Mouse (Mus musculus): Measurements from ENCODE around the gene Pcsk5. TPM values are rescaled to one million over a fixed set of nuclear protein-coding genes. Genes with fewer than 3 reads are reported as not detected.

The Pcsk5 gene
- polyA plus RNA-seq, 1 experiment: 5.0 TPM

DNA sequence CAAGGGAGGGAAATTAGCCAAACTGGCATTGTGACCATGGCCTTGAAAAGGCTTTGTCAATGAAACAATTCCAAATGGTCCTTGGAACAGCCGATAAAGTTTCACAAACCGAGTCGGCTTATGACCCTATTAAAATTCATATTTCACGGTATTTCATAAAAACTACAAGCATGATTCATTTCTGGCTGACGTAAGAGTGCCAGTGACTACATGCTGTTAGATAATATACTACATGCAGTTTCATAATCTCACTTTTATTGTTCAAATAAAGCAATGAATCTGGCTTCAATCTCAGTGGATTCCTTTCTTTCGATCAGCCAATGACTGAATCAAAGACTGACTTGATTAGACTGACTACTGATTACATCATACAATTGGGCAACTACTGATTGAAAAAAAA is 145.8 kb downstream of the Pcsk5 start:
- TF ChIP-seq CTCF (IDR thresholded peaks at IDR 0.05; ENCODE audit: extremely low read depth, insufficient read depth, low read length) (no peak), POLR2A (IDR thresholded peaks at IDR 0.05; ENCODE audit: extremely low read depth, insufficient read depth, low read length) (no peak)
- Histone ChIP-seq H3K4me1 (ENCODE audit: control insufficient read depth, insufficient read depth, low read length) (peaks cover 1% of the 10 kb centered on the region; the same call in 1 of the 2 replicates), H3K27ac (ENCODE audit: insufficient read depth, low read length) (no peak overlapping the region), H3K4me3 (ENCODE audit: insufficient read depth, low read length) (no peak overlapping the region)

DNA sequence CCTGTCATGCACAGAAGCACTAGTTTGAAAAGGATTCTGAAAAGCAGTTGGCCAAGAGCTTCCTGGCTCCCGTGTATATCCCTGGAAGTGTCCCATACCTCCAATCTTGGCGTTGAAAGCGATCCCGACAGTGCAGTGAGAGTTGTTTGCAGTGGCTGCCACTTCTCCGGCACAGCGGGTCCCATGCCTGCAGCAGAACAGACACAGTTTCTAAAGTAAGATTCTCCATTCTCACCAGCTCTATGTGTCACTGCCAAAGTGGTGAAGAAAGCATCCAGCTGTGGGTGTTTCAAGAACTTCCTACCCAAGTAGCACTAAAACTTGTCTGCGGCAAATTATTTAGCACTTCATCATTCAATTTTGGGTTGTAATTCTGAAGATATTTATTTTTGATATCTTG is 159.1 kb downstream of the Pcsk5 start:
- Histone ChIP-seq H3K27ac (ENCODE audit: insufficient read depth, low read length) (no peak overlapping the region), H3K4me3 (ENCODE audit: insufficient read depth, low read length) (no peak overlapping the region), H3K4me1 (ENCODE audit: control insufficient read depth, insufficient read depth, low read length) (no peaks in the 10 kb centered on the region)
- TF ChIP-seq POLR2A (IDR thresholded peaks at IDR 0.05; ENCODE audit: extremely low read depth, insufficient read depth, low read length) (no peak), CTCF (IDR thresholded peaks at IDR 0.05; ENCODE audit: extremely low read depth, insufficient read depth, low read length) (no peak)

DNA sequence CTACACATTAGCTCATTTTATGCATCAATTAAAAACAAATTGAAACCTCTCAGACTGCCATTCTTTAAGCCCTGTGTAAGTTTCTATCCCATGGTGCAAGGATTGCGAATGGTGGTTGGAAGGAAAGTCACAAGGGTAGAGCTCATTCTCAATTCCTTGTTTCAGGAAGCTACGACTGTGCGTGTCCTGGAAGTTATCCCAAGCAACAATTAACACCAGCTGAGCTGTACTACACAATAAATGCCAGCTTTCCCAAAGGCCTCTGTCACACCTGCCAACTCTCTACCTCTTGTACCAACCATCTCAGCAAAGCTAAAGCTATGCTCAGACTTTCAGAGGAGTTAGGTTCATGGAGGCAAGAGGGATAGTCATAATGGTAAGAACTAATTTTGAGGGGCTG is 174.8 kb downstream of the Pcsk5 start:
- TF ChIP-seq POLR2A (IDR thresholded peaks at IDR 0.05; ENCODE audit: extremely low read depth, insufficient read depth, low read length) (no peak), CTCF (IDR thresholded peaks at IDR 0.05; ENCODE audit: extremely low read depth, insufficient read depth, low read length) (no peak)

DNA sequence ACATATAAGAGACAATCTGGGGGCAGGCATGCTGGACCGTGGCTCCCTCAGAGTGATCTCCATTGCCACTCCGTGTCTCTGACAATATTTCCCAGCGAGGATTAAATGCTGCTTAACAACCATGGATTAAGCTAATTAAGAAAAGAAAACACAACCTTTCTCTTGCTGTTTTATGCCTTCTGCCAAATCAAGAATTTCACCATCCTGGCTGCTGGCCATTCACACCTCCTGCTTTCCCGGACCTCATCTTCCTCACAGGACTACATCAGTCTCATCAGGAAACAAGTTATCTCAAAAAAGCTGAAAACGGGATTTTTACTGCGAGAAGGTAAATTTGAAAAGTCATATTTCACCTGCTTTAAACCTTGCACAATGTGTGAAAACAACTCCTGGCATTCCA is 175.2 kb downstream of the Pcsk5 start:
- no peak overlapping the region for H3K27ac ChIP-seq (ENCODE audit: insufficient read depth, low read length)
- H3K4me1 ChIP-seq (ENCODE audit: control insufficient read depth, insufficient read depth, low read length): no peaks in the 10 kb centered on the region
- TF ChIP-seq CTCF (IDR thresholded peaks at IDR 0.05; ENCODE audit: extremely low read depth, insufficient read depth, low read length): no peak
- TF ChIP-seq POLR2A (IDR thresholded peaks at IDR 0.05; ENCODE audit: extremely low read depth, insufficient read depth, low read length): no peak
- H3K4me3 ChIP-seq (ENCODE audit: insufficient read depth, low read length): no peak overlapping the region

More for the DNA sequence above, 174.8 kb downstream of the Pcsk5 start:
- no peaks in the 10 kb centered on the region for H3K4me1 ChIP-seq (ENCODE audit: control insufficient read depth, insufficient read depth, low read length)
- no peak overlapping the region for H3K4me3 ChIP-seq (ENCODE audit: insufficient read depth, low read length)
- H3K27ac ChIP-seq (ENCODE audit: insufficient read depth, low read length): no peak overlapping the region

DNA sequence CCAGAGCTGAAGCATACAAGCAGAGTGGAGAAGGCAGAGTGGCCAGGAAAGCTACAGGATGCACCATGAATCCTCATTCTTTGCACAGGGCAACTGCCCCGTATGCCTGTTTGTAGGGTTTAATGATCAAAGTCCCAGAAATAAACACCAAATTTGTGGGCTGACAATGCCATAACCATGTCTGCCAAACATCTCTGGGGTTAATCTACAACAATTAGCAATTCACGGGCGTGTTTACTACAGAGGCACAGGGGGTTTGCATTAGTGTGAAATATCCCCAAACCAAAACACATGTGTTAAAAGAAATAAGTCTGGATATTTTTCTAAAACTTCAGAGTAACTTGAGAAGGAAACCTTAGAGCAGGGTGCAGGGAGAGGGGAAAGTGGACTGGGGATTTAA is 178.1 kb downstream of the Pcsk5 start:
- Histone ChIP-seq H3K4me3 (ENCODE audit: insufficient read depth, low read length) (no peak overlapping the region), H3K27ac (ENCODE audit: insufficient read depth, low read length) (no peak overlapping the region), H3K4me1 (ENCODE audit: control insufficient read depth, insufficient read depth, low read length) (no peaks in the 10 kb centered on the region)
- no peak for TF ChIP-seq POLR2A (IDR thresholded peaks at IDR 0.05; ENCODE audit: extremely low read depth, insufficient read depth, low read length)
- TF ChIP-seq CTCF (IDR thresholded peaks at IDR 0.05; ENCODE audit: extremely low read depth, insufficient read depth, low read length): no peak

DNA sequence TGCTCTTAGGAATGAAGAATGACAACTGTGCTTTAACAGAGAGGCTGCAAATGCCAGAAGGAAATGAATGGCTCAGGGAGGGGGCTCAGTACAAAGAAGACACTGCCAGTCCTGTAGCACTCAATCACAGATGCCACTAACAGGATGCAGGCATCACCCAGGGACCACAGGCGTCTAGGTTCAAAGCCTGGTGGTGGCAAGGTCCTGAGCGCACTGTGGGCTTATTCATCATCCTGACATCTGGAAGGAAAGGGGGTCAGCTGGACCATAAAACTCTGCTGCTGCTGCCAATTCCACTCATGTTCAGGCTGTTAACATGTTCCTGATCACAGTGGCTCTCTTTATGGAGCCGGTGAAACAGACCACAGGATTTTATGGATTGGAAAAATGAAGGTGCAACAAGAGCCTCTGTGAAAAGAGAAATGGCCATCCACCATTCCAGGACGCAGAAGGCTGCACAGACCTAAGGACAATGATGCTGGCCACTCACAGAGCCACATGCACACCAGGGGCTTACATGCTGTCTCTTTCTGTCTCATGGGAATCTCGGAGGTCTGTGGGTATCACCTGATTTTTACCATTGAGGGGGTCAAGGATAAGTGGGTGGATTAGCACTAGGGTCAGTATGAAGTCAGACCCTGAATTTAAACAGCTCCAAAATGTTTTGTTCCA is 186.5 kb downstream of the Pcsk5 start:
- no peak overlapping the region for H3K4me3 ChIP-seq (ENCODE audit: insufficient read depth, low read length)
- TF ChIP-seq CTCF (IDR thresholded peaks at IDR 0.05; ENCODE audit: extremely low read depth, insufficient read depth, low read length): no peak
- no peak for TF ChIP-seq POLR2A (IDR thresholded peaks at IDR 0.05; ENCODE audit: extremely low read depth, insufficient read depth, low read length)
- no peak overlapping the region for H3K27ac ChIP-seq (ENCODE audit: insufficient read depth, low read length)
- H3K4me1 ChIP-seq (ENCODE audit: control insufficient read depth, insufficient read depth, low read length): no peaks in the 10 kb centered on the region

DNA sequence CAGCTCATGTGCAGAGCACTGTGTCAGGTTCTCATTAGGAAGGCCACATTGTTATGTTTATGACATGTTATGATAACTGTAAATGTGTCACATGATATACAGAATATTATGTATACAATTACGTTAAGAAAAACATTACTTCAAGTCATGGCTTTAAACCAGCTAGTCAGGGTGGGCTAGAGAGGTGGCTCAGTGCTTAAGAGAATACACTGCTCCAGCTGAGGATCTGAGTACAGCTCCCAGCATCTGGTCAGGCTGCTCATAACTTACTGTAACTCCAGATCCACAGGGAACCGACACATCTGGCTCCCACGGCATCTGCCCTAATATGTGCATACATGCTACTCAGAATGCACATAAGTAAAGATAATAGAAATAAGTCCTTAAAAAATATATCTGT is 187.5 kb downstream of the Pcsk5 start:
- no peaks in the 10 kb centered on the region for H3K4me1 ChIP-seq (ENCODE audit: control insufficient read depth, insufficient read depth, low read length)
- no peak for TF ChIP-seq CTCF (IDR thresholded peaks at IDR 0.05; ENCODE audit: extremely low read depth, insufficient read depth, low read length)
- TF ChIP-seq POLR2A (IDR thresholded peaks at IDR 0.05; ENCODE audit: extremely low read depth, insufficient read depth, low read length): no peak
- H3K27ac ChIP-seq (ENCODE audit: insufficient read depth, low read length): no peak overlapping the region
- H3K4me3 ChIP-seq (ENCODE audit: insufficient read depth, low read length): no peak overlapping the region

DNA sequence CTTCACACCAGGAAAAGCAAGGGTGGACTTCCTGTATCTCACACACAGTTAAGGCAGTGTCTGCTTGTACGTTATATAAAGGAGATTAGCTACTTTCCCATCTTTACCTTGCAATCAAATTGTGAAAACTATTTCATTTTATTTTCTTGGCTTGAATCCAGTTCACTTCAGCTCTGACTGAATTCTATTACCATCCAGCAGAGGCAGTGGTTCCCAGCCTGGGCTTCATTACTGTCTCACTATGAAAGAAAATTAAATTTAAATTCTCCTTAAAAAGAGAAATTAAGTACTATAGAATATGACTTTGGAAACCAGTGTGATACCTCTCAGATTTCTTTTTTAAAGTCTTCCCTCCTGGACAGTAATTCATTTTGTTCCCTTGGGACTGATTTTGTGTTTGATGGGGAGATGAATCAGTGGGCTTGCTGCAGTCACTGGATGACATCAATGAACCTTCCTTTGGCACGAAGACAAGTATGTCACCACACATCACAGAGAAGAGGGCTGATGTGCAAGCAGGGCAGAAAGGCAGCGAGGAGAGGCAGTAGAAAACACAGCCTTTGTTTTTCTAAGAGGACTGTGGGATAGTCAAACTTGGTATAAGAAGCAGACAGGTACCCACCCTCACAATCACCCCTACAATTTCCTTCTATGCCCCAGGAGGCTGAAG is 194.2 kb downstream of the Pcsk5 start:
- TF ChIP-seq POLR2A (IDR thresholded peaks at IDR 0.05; ENCODE audit: extremely low read depth, insufficient read depth, low read length) (no peak), CTCF (IDR thresholded peaks at IDR 0.05; ENCODE audit: extremely low read depth, insufficient read depth, low read length) (no peak)

DNA sequence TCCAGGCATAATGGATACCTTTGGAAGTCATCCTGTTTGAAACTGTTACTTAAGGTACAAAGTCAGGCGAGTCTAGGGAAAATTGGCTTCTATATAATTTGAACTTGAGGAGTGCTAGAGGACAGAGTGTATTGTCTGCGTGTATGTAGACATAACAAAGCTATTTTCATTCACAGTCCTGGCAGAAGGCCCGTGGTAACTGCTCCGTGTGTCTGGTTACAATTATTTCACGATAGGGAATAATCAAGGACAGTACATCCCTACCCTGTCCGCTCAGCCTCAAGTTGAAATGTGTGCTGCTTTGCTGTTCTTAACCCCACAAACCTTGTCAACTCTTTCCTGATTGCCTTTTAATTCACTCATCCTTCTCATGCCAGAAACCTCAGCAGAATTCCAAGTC is 201.4 kb downstream of the Pcsk5 start:
- H3K4me3 ChIP-seq (ENCODE audit: insufficient read depth, low read length): no peak overlapping the region

More for the DNA sequence above, 194.2 kb downstream of the Pcsk5 start:
- no peak overlapping the region for H3K4me3 ChIP-seq (ENCODE audit: insufficient read depth, low read length)
- no peak overlapping the region for H3K27ac ChIP-seq (ENCODE audit: insufficient read depth, low read length)
- H3K4me1 ChIP-seq (ENCODE audit: control insufficient read depth, insufficient read depth, low read length): no peaks in the 10 kb centered on the region

DNA sequence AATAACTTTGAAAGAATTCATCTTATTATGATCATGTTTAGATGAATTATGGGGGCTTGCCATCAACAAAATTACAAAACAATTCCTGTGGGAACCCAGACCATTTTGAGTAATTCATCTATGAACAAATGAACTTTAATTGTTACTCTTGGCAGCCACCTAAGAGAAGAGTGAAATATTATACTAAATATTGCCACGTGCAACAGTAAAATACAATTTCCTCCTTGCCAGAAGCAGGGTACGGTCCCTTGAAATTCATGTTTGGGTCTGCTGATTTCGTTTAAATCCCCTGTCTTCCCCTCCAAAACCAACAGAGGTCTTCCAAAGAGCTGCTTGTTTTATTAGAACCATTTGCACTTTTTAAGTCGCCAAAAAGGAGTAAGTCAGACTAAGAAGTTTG is 221.8 kb downstream of the Pcsk5 start:
- Histone ChIP-seq H3K4me3 (ENCODE audit: insufficient read depth, low read length) (no peak overlapping the region), H3K4me1 (ENCODE audit: control insufficient read depth, insufficient read depth, low read length) (no peaks in the 10 kb centered on the region), H3K27ac (ENCODE audit: insufficient read depth, low read length) (no peak overlapping the region)
- TF ChIP-seq POLR2A (IDR thresholded peaks at IDR 0.05; ENCODE audit: extremely low read depth, insufficient read depth, low read length) (no peak), CTCF (IDR thresholded peaks at IDR 0.05; ENCODE audit: extremely low read depth, insufficient read depth, low read length) (no peak)

More for the DNA sequence above, 201.4 kb downstream of the Pcsk5 start:
- no peaks in the 10 kb centered on the region for H3K4me1 ChIP-seq (ENCODE audit: control insufficient read depth, insufficient read depth, low read length)
- H3K27ac ChIP-seq (ENCODE audit: insufficient read depth, low read length): no peak overlapping the region
- TF ChIP-seq POLR2A (IDR thresholded peaks at IDR 0.05; ENCODE audit: extremely low read depth, insufficient read depth, low read length) (no peak), CTCF (IDR thresholded peaks at IDR 0.05; ENCODE audit: extremely low read depth, insufficient read depth, low read length) (no peak)

All from cortical plate, adult 2 months (tissue).